Mouse (Mus musculus) liver, embryonic 18 days (tissue): ENCODE results near the gene Ucp2. TPM values are rescaled to one million over a fixed set of nuclear protein-coding genes. Genes with fewer than 3 reads are reported as not detected.

ENCODE experiments used
- polyA plus RNA-seq: library from polyadenylated mRNA; depleted of rRNA; stranded (reverse); fragments of >200 nt; gene quantifications from 2 replicates; pipeline ENCODE4 v1.2.3, GENCODE M21; 2012; rRNA removed

Ucp2 gene
- polyA plus RNA-seq, result 225 and 250 TPM in 2 replicates

DNA sequence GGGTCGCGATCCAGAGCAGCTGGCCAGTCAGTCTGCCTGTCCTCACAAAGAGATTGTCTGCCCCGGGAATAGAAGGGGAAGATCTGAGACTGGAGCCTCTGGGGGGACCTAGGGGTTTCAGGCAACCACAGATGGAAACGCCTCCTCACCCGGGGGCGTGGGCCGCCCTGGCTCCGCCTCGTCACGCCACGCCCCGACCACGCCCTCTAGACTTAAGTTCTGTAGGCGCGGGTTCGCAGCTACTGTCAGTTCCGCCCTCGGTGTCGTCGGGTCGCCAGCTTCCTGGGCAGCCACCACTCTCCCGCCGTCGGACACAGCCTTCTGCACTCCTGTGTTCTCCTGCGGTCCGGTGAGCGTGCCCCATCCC is at the start of gene Ucp2:
Ucp2 (plus strand) TSS at position 221 of the 367 bp plus-strand sequence.

DNA sequence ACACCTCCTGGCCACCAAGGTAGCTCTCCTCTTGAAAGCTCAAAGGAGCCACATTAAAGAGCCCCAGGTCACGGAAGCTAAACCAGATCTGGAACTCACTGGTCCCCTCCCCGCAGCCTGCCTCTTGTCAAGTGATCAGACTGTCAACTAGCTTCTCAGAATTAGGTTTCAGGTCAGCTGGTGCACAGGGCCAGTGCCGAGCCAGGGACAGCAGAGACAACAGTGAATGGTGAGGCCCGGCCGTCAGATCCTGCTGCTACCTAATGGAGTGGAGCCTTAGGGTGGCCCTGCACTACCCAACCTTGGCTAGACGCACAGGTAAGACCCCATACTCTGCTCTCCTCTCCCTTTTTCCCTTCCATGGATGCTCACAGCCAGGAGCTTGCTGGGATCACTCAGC is 20.4 kb upstream of the Ucp2 start, which contains the start of gene Ucp3:
Ucp3 (plus strand) TSS at position 214 of the 400 bp plus-strand sequence.

GRCm38 (mm10) chr7:100514573-100514972 is 21.4 kb downstream of the Ucp2 start, which contains the start of gene Dnajb13:
Dnajb13 (minus strand) TSS chr7:100514960.

DNA sequence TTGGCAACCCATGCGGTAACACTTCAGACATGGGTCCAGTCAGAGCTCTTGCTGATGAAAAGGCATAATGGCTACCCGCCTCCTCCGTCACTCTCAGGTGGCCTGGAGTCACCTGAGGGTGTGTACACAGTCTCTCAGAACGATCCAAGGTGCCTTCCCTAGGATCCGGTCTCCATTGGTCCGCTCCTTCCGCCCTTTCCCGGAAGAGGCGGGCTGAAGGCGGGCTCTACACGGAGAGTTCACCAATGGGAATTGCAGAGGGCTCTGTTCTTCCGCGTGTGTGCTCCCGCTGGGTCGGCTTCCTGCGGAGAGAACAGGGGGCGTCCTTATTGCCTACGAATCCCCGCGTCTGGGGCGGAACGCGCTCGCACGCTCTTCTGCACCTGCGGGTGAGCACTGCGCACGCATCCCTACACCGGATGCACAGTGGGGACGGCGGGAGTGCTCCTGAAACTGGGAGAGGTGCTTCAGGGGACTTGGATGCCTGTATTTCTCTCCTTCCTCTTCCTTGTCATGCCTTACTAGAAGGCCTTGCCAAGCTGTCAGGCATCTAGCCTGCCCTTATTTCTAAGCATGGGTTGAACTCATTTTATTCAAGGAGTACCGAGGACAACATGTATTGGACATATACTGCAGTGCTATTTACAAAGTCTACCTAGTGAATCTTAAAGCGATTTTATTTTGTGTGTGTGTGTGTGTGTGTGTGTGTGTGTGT is 43.8 kb downstream of the Ucp2 start, which contains the start of gene Coa4:
Coa4 (plus strand) TSS at position 268 of the 715 bp plus-strand sequence.

Other genes with a start within 250 kb of the Ucp2 start
- 1.2 and 1.3 TPM in 2 replicates for gene P4ha3, start 207.8 kb upstream of the Ucp2 start, polyA plus RNA-seq
- gene C2cd3, start 121.1 kb upstream of the Ucp2 start, polyA plus RNA-seq, result 6.1 and 7.4 TPM in 2 replicates
- gene Ppme1, start 121.0 kb upstream of the Ucp2 start, polyA plus RNA-seq, result 30.8 and 32.5 TPM in 2 replicates
- gene Ucp3, start 20.3 kb upstream of the Ucp2 start, polyA plus RNA-seq, result 0.01 TPM in 1 of 2 replicates, not detected in the other
- gene Dnajb13, start 21.6 kb downstream of the Ucp2 start, polyA plus RNA-seq, result 0.47 and 0.73 TPM in 2 replicates
- gene Coa4, start 43.7 kb downstream of the Ucp2 start, polyA plus RNA-seq, result 10.3 and 10.5 TPM in 2 replicates
- gene Rab6a, start 114.1 kb downstream of the Ucp2 start, polyA plus RNA-seq, result 26.7 and 27.4 TPM in 2 replicates
- 20.4 and 22.1 TPM in 2 replicates for gene Mrpl48, start 115.0 kb downstream of the Ucp2 start, polyA plus RNA-seq
- 0.89 and 1.5 TPM in 2 replicates for gene Plekhb1, start 169.1 kb downstream of the Ucp2 start, polyA plus RNA-seq
- gene Fam168a, start 213.3 kb downstream of the Ucp2 start, polyA plus RNA-seq, result 4.3 and 5.0 TPM in 2 replicates